Mouse (Mus musculus) hindbrain, postnatal 0 days (tissue): ENCODE results near the gene Slc38a3. TPM values are rescaled to one million over a fixed set of nuclear protein-coding genes. Genes with fewer than 3 reads are reported as not detected.

ENCODE experiments used
- ATAC-seq: fragments of 200-750 bp; cut with Nextera tagmentation; 2 replicates; pipeline ENCODE4 v1.8.0; 2017; ENCODE audit warnings: mild to moderate bottlenecking, moderate TSS enrichment, moderate library complexity
- DNase-seq: peaks from one replicate; pipeline ENCODE4 v3.0.0-alpha.2; 2015; ENCODE audit warnings: low spot score
- H3K27ac ChIP-seq: fragments of 300-500 bp; sonication (generic); 2 replicates; pipeline ENCODE4 v1.5.1; 2014; ENCODE audit warnings: mild to moderate bottlenecking
- H3K27me3 ChIP-seq: fragments of 300-500 bp; sonication (generic); 2 replicates; pipeline ENCODE4 v1.6.1; 2014; ENCODE audit warnings: low read length, mixed read lengths; ENCODE audit not compliant: insufficient read depth
- H3K36me3 ChIP-seq: fragments of 300-500 bp; sonication (generic); 2 replicates; pipeline ENCODE4 v1.6.1; 2014; ENCODE audit warnings: low read length, mixed read lengths; ENCODE audit not compliant: insufficient read depth
- H3K4me1 ChIP-seq: fragments of 300-500 bp; sonication (generic); 2 replicates; pipeline ENCODE4 v1.6.1; 2014; ENCODE audit warnings: antibody characterized with exemption, low read length, mixed read lengths; ENCODE audit not compliant: insufficient read depth
- H3K4me2 ChIP-seq: fragments of 300-500 bp; sonication (generic); 2 replicates; pipeline ENCODE4 v1.6.1; 2014; ENCODE audit warnings: low read depth, mild to moderate bottlenecking, low read length, moderate library complexity, mixed read lengths
- H3K4me3 ChIP-seq: fragments of 300-500 bp; sonication (generic); 2 replicates; pipeline ENCODE4 v1.5.1; 2014; ENCODE audit warnings: low read length
- H3K9ac ChIP-seq: fragments of 300-500 bp; sonication (generic); replicated peaks from 2 replicates; pipeline ENCODE4 v1.6.1; 2014; ENCODE audit warnings: mild to moderate bottlenecking, low read length, moderate library complexity, mixed read lengths
- H3K9me3 ChIP-seq: fragments of 300-500 bp; sonication (generic); 2 replicates; pipeline ENCODE4 v1.6.1; 2016; ENCODE audit warnings: low read length, mixed read lengths
- CTCF ChIP-seq: IDR thresholded peaks from 2 replicates; pipeline ENCODE4 v1.5.1; 2016; ENCODE audit warnings: antibody characterized with exemption, control low read depth, low read depth
- WGBS: fragments of 180-500 bp; shearing (Covaris S2); extraction: QIAGEN DNeasy Blood & Tissue Kit; methylation state at CpG from one replicate; pipeline ENCODE4 v1.1.7; 2014; 5-methylcytosine and 5-hydroxymethylcytosine counted together
- polyA plus RNA-seq: library from polyadenylated mRNA; unstranded; fragments of >200 nt; fragmentation: Nextera tagmentation; extraction: Ambion mirVana; gene quantifications from 2 replicates; pipeline ENCODE4 v1.2.1, GENCODE M21; 2015
- total RNA-seq: library from RNA; depleted of rRNA; stranded (reverse); fragments of >200 nt; gene quantifications from 2 replicates; pipeline ENCODE4 v1.2.3, GENCODE M21; 2014

The Slc38a3 gene
- total and polyA plus RNA-seq, 2 experiments from 2014 or later, result 54.5 to 134 TPM

GRCm38 (mm10) chr9:107632478-107632877 is 36.9 kb downstream of the Slc38a3 start:
- no peak for TF ChIP-seq CTCF
- Histone ChIP-seq H3K27me3 (no peaks in the 10 kb centered on the region), H3K27ac (peak overlapping the region; percentile 93), H3K4me3 (peak overlapping the region; percentile 81), H3K9ac (peak overlapping the region; percentile 89), H3K9me3 (no peaks in the 10 kb centered on the region), H3K4me2 (peak overlapping the region; percentile 96), H3K4me1 (peaks cover 58% of the 10 kb centered on the region), H3K36me3 (no peaks in the 10 kb centered on the region)
- WGBS, result 10% methylated on average over 6 of the region's 6 CpGs
- DNase-seq (peak; percentile 75), ATAC-seq (no peak)

GRCm38 (mm10) chr9:107631861-107632260 is 37.5 kb downstream of the Slc38a3 start:
- DNase-seq (no peak), ATAC-seq (no peak)
- Histone ChIP-seq H3K4me2 (peak overlapping the region; percentile 96), H3K9me3 (no peaks in the 10 kb centered on the region), H3K27me3 (no peaks in the 10 kb centered on the region), H3K4me1 (peaks cover 58% of the 10 kb centered on the region), H3K9ac (no peak overlapping the region), H3K36me3 (no peaks in the 10 kb centered on the region), H3K27ac (peak overlapping the region; percentile 93), H3K4me3 (no peak overlapping the region)
- no peak for TF ChIP-seq CTCF
- WGBS, result 51% methylated on average over 8 of the region's 8 CpGs

DNA sequence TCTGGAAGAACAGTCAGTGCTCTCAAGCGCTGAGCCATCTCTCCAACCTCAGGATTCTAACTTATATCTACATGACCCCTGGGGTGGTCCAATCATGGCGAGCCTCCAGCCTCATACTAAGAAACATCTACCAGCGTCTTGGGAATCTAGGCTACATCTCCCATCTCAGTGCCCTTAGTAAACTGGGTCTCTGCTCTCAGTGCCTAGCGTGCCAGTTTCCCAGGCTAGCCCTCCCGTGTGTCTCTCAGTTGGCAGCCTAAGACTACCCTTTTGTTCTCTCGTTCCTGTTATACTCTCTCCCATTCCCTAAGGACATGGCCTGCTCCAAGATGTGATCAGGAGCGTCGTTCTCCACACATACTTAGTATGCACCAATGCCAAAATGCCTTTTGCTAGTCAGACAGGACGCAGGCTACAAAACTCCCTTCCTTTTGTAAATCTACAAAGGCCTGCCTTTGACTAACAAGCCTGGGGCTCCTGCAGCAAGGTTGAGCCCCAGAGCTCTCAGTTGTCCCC is 38.0 kb downstream of the Slc38a3 start:
- no peak for TF ChIP-seq CTCF
- Histone ChIP-seq H3K27ac (peak overlapping the region; percentile 93), H3K36me3 (no peaks in the 10 kb centered on the region), H3K4me2 (peak overlapping the region; percentile 96), H3K9me3 (no peaks in the 10 kb centered on the region), H3K27me3 (no peaks in the 10 kb centered on the region), H3K9ac (0 out of 2 replicates have a peak overlapping the region, but pooled peaks have one; percentile 28), H3K4me3 (no peak overlapping the region), H3K4me1 (peaks cover 61% of the 10 kb centered on the region)
- ATAC-seq, result no peak
- no peak for DNase-seq
- WGBS, result 22% methylated on average over 9 of the region's 9 CpGs

DNA sequence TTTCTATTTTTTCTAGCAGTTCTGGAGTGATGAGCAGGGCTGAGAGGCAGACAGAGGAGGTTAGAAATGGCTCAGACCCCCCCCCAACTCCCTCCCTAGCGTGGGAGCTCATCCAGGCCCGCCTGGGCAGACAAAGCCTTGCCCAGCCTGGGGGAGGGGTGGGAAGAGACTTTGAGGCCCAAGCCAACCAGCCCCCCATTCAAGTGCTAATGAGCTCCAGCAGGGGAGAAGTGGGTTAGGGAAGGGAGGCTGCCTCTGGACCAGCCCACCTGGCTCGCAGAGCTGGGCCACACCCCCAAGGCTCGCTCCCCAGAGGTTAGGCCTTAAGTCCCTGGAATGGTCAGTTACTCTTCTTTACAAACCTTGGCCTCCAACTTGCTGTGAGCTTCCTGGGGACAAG is 38.8 kb downstream of the Slc38a3 start:
- TF ChIP-seq CTCF, result no peak
- Histone ChIP-seq H3K4me2 (peak overlapping the region; percentile 39; the same call in 1 of the 2 replicates), H3K27me3 (no peaks in the 10 kb centered on the region), H3K27ac (peak overlapping the region; percentile 93), H3K9ac (peak overlapping the region; percentile 28; the same call in 1 of the 2 replicates), H3K36me3 (no peaks in the 10 kb centered on the region), H3K4me1 (peaks cover 65% of the 10 kb centered on the region), H3K4me3 (no peak overlapping the region), H3K9me3 (no peaks in the 10 kb centered on the region)
- 5% methylated on average over 4 of the region's 4 CpGs for WGBS
- peak; percentile 50; the same call in 1 of the 2 replicates for ATAC-seq
- peak; percentile 85 for DNase-seq

GRCm38 (mm10) chr9:107629901-107630425 is 39.4 kb downstream of the Slc38a3 start:
- Histone ChIP-seq H3K9ac (peak overlapping the region; percentile 28; the same call in 1 of the 2 replicates), H3K36me3 (no peaks in the 10 kb centered on the region), H3K4me3 (no peak overlapping the region), H3K27me3 (no peaks in the 10 kb centered on the region), H3K4me2 (peak overlapping the region; percentile 39), H3K9me3 (no peaks in the 10 kb centered on the region), H3K4me1 (peaks cover 65% of the 10 kb centered on the region), H3K27ac (peak overlapping the region; percentile 93)
- 9% methylated on average over 14 of the region's 14 CpGs for WGBS
- peak; percentile 69 for DNase-seq
- peak; percentile 46; the same call in 1 of the 2 replicates for ATAC-seq
- no peak for TF ChIP-seq CTCF

DNA sequence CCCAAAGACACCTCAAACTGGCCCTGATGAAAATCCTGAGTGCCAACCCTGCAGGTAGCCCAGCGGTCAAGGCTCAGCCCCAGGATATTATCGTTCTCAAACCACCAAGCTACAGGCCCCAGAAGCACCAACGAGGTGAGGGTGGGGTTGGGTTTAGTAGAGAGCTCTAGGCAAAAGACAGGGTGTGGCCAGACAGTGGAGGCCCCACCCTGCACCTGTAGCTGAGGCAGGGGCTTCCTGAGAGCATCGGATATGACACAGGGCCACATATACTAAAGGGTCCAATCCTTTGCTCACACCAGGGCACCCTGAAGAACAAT is 40.0 kb downstream of the Slc38a3 start:
- 20% methylated on average over 4 of the region's 4 CpGs for WGBS
- Histone ChIP-seq H3K9ac (peak overlapping the region; percentile 9; the same call in 1 of the 2 replicates), H3K27me3 (no peaks in the 10 kb centered on the region), H3K27ac (peak overlapping the region; percentile 93), H3K4me1 (peaks cover 63% of the 10 kb centered on the region), H3K36me3 (no peaks in the 10 kb centered on the region), H3K4me3 (no peak overlapping the region), H3K9me3 (no peaks in the 10 kb centered on the region), H3K4me2 (peak overlapping the region; percentile 39)
- TF ChIP-seq CTCF, result no peak
- DNase-seq, result no peak
- ATAC-seq, result no peak
